Mouse (Mus musculus): ENCODE measurements around the gene Zfp219. TPM values are rescaled to one million over a fixed set of nuclear protein-coding genes. Genes with fewer than 3 reads are reported as not detected.

Zfp219 gene
- polyA plus RNA-seq, 1 experiment from 2014 or later: 32.8 TPM

- Histone ChIP-seq H3K9me3 (ENCODE audit: control insufficient read depth, low read depth, low read length) (no peaks in the 10 kb centered on the region), H3K4me2 (replicated peaks; ENCODE audit: low read depth, low read length) (peak within 1 kb of the TSS; percentile 69), H3K27ac (ENCODE audit: low read length) (peak within 1 kb of the TSS; percentile 87), H3K4me3 (ENCODE audit: low read depth, low read length) (peak within 1 kb of the TSS; percentile 57), H3K4me1 (ENCODE audit: control insufficient read depth, insufficient read depth, low read length) (peaks cover 29% of the 10 kb centered on the region), H3K9ac (replicated peaks; ENCODE audit: low read depth, low read length) (peak within 1 kb of the TSS; percentile 83), H3K36me3 (ENCODE audit: control insufficient read depth, insufficient read depth, low read length) (no peaks in the 10 kb centered on the region), H3K27me3 (ENCODE audit: control insufficient read depth, insufficient read depth, low read length) (no peaks in the 10 kb centered on the region)
- no peak for ATAC-seq (ENCODE audit: insufficient number of reproducible peaks, insufficient read depth, low FRiP score, low read depth)
- 15% methylated on average over 6 of the region's 6 CpGs for WGBS
These were observed 5.0 kb downstream of the Zfp219 start, which contains the start of gene Tmem253 for GRCm38 (mm10) chr14:52015445-52016100. Tmem253 (plus strand) TSS chr14:52015658.

- peak overlapping the region; percentile 57 for H3K4me3 ChIP-seq (ENCODE audit: low read depth, low read length)
- ATAC-seq (ENCODE audit: insufficient number of reproducible peaks, insufficient read depth, low FRiP score, low read depth): peak; percentile 57
- peak overlapping the region; percentile 83 for H3K9ac ChIP-seq (replicated peaks; ENCODE audit: low read depth, low read length)
- H3K4me2 ChIP-seq (replicated peaks; ENCODE audit: low read depth, low read length): peak overlapping the region; percentile 69
- peaks cover 36% of the 10 kb centered on the region for H3K4me1 ChIP-seq (ENCODE audit: control insufficient read depth, insufficient read depth, low read length)
- no peaks in the 10 kb centered on the region for H3K9me3 ChIP-seq (ENCODE audit: control insufficient read depth, low read depth, low read length)
- H3K27me3 ChIP-seq (ENCODE audit: control insufficient read depth, insufficient read depth, low read length): no peaks in the 10 kb centered on the region
- peak overlapping the region; percentile 87 for H3K27ac ChIP-seq (ENCODE audit: low read length)
- under 1% methylated on average over 27 of the region's 28 CpGs for WGBS
- no peaks in the 10 kb centered on the region for H3K36me3 ChIP-seq (ENCODE audit: control insufficient read depth, insufficient read depth, low read length)
These were observed 5.7 kb downstream of the Zfp219 start for GRCm38 (mm10) chr14:52014761-52015311.

GRCm38 (mm10) chr14:52014271-52014760 lies 6.2 kb downstream of the Zfp219 start:
- peak; percentile 30; the same call in 1 of the 2 replicates for ATAC-seq (ENCODE audit: insufficient number of reproducible peaks, insufficient read depth, low FRiP score, low read depth)
- peaks cover 36% of the 10 kb centered on the region for H3K4me1 ChIP-seq (ENCODE audit: control insufficient read depth, insufficient read depth, low read length)
- WGBS: 2% methylated on average over 14 of the region's 80 CpGs

GRCm38 (mm10) chr14:52013771-52014219 lies 6.7 kb downstream of the Zfp219 start:
- Histone ChIP-seq H3K4me1 (ENCODE audit: control insufficient read depth, insufficient read depth, low read length) (peaks cover 34% of the 10 kb centered on the region), H3K9me3 (ENCODE audit: control insufficient read depth, low read depth, low read length) (no peaks in the 10 kb centered on the region), H3K4me3 (ENCODE audit: low read depth, low read length) (peak overlapping the region; percentile 57), H3K27me3 (ENCODE audit: control insufficient read depth, insufficient read depth, low read length) (no peaks in the 10 kb centered on the region), H3K27ac (ENCODE audit: low read length) (peak overlapping the region; percentile 96), H3K36me3 (ENCODE audit: control insufficient read depth, insufficient read depth, low read length) (peaks cover 8% of the 10 kb centered on the region; the same call in 1 of the 2 replicates), H3K9ac (replicated peaks; ENCODE audit: low read depth, low read length) (peak overlapping the region; percentile 83), H3K4me2 (replicated peaks; ENCODE audit: low read depth, low read length) (peak overlapping the region; percentile 69)
- 1% methylated on average over 23 of the region's 24 CpGs for WGBS
- no peak for ATAC-seq (ENCODE audit: insufficient number of reproducible peaks, insufficient read depth, low FRiP score, low read depth)

More at GRCm38 (mm10) chr14:52014271-52014760, 6.2 kb downstream of the Zfp219 start:
- Histone ChIP-seq H3K27me3 (ENCODE audit: control insufficient read depth, insufficient read depth, low read length) (no peaks in the 10 kb centered on the region), H3K27ac (ENCODE audit: low read length) (peak overlapping the region; percentile 96), H3K4me2 (replicated peaks; ENCODE audit: low read depth, low read length) (peak overlapping the region; percentile 69), H3K9ac (replicated peaks; ENCODE audit: low read depth, low read length) (peak overlapping the region; percentile 83), H3K36me3 (ENCODE audit: control insufficient read depth, insufficient read depth, low read length) (peaks cover 3% of the 10 kb centered on the region; the same call in 1 of the 2 replicates), H3K4me3 (ENCODE audit: low read depth, low read length) (peak overlapping the region; percentile 57), H3K9me3 (ENCODE audit: control insufficient read depth, low read depth, low read length) (no peaks in the 10 kb centered on the region)

- ATAC-seq (ENCODE audit: insufficient number of reproducible peaks, insufficient read depth, low FRiP score, low read depth): no peak
- H3K4me1 ChIP-seq (ENCODE audit: control insufficient read depth, insufficient read depth, low read length): peaks cover 30% of the 10 kb centered on the region
These were observed 7.4 kb downstream of the Zfp219 start for GRCm38 (mm10) chr14:52013021-52013610.

GRCm38 (mm10) chr14:52012553-52012952 lies 8.0 kb downstream of the Zfp219 start:
- Histone ChIP-seq H3K4me1 (ENCODE audit: control insufficient read depth, insufficient read depth, low read length) (peaks cover 30% of the 10 kb centered on the region), H3K27ac (ENCODE audit: low read length) (no peak overlapping the region; the same call in 1 of the 2 replicates), H3K4me3 (ENCODE audit: low read depth, low read length) (0 out of 2 replicates have a peak overlapping the region, but pooled peaks have one; percentile 2), H3K27me3 (ENCODE audit: control insufficient read depth, insufficient read depth, low read length) (no peaks in the 10 kb centered on the region), H3K36me3 (ENCODE audit: control insufficient read depth, insufficient read depth, low read length) (peaks cover 16% of the 10 kb centered on the region; the same call in 1 of the 2 replicates), H3K9ac (replicated peaks; ENCODE audit: low read depth, low read length) (no peak overlapping the region), H3K4me2 (replicated peaks; ENCODE audit: low read depth, low read length) (no peak overlapping the region), H3K9me3 (ENCODE audit: control insufficient read depth, low read depth, low read length) (no peaks in the 10 kb centered on the region)
- 80% methylated on average over 5 of the region's 5 CpGs for WGBS
- no peak for ATAC-seq (ENCODE audit: insufficient number of reproducible peaks, insufficient read depth, low FRiP score, low read depth)

More at GRCm38 (mm10) chr14:52013021-52013610, 7.4 kb downstream of the Zfp219 start:
- Histone ChIP-seq H3K4me2 (replicated peaks; ENCODE audit: low read depth, low read length) (peak overlapping the region; percentile 69; the same call in 1 of the 2 replicates), H3K27me3 (ENCODE audit: control insufficient read depth, insufficient read depth, low read length) (no peaks in the 10 kb centered on the region), H3K9ac (replicated peaks; ENCODE audit: low read depth, low read length) (peak overlapping the region; percentile 83; the same call in 1 of the 2 replicates), H3K9me3 (ENCODE audit: control insufficient read depth, low read depth, low read length) (no peaks in the 10 kb centered on the region), H3K4me3 (ENCODE audit: low read depth, low read length) (peak overlapping the region; percentile 57), H3K27ac (ENCODE audit: low read length) (peak overlapping the region; percentile 96), H3K36me3 (ENCODE audit: control insufficient read depth, insufficient read depth, low read length) (peaks cover 14% of the 10 kb centered on the region; the same call in 1 of the 2 replicates)
- 43% methylated on average over 8 of the region's 8 CpGs for WGBS

- Histone ChIP-seq H3K4me2 (replicated peaks; ENCODE audit: low read depth, low read length) (no peak overlapping the region), H3K4me1 (ENCODE audit: control insufficient read depth, insufficient read depth, low read length) (peaks cover 30% of the 10 kb centered on the region), H3K9me3 (ENCODE audit: control insufficient read depth, low read depth, low read length) (no peaks in the 10 kb centered on the region), H3K36me3 (ENCODE audit: control insufficient read depth, insufficient read depth, low read length) (peaks cover 19% of the 10 kb centered on the region; the same call in 1 of the 2 replicates), H3K27me3 (ENCODE audit: control insufficient read depth, insufficient read depth, low read length) (no peaks in the 10 kb centered on the region), H3K27ac (ENCODE audit: low read length) (no peak overlapping the region), H3K9ac (replicated peaks; ENCODE audit: low read depth, low read length) (no peak overlapping the region), H3K4me3 (ENCODE audit: low read depth, low read length) (no peak overlapping the region)
- ATAC-seq (ENCODE audit: insufficient number of reproducible peaks, insufficient read depth, low FRiP score, low read depth): no peak
- 77% methylated on average over 4 of the region's 4 CpGs for WGBS
These were observed 8.4 kb downstream of the Zfp219 start for GRCm38 (mm10) chr14:52012085-52012484.

- Histone ChIP-seq H3K27ac (ENCODE audit: low read length) (no peak overlapping the region), H3K36me3 (ENCODE audit: control insufficient read depth, insufficient read depth, low read length) (peaks cover 23% of the 10 kb centered on the region; the same call in 1 of the 2 replicates), H3K9ac (replicated peaks; ENCODE audit: low read depth, low read length) (no peak overlapping the region), H3K9me3 (ENCODE audit: control insufficient read depth, low read depth, low read length) (no peaks in the 10 kb centered on the region), H3K4me1 (ENCODE audit: control insufficient read depth, insufficient read depth, low read length) (peaks cover 29% of the 10 kb centered on the region), H3K4me3 (ENCODE audit: low read depth, low read length) (no peak overlapping the region), H3K4me2 (replicated peaks; ENCODE audit: low read depth, low read length) (no peak overlapping the region), H3K27me3 (ENCODE audit: control insufficient read depth, insufficient read depth, low read length) (no peaks in the 10 kb centered on the region)
- no peak for ATAC-seq (ENCODE audit: insufficient number of reproducible peaks, insufficient read depth, low FRiP score, low read depth)
- WGBS: 68% methylated on average over 1 of the region's 1 CpGs
These were observed 8.8 kb downstream of the Zfp219 start for GRCm38 (mm10) chr14:52011683-52012082.
